Mouse (Mus musculus) stomach, postnatal 0 days (tissue): ENCODE measurements at regions not wholly inside any gene's neighbourhood (a gene's known extent, or its start where the extent isn't known, plus 50 kb on each side); places are given as distances from the start of the nearest gene placed in this dataset.

ENCODE experiments used
- CTCF ChIP-seq: IDR thresholded peaks from 2 replicates; pipeline ENCODE4 v1.5.1; 2016; ENCODE audit warnings: antibody characterized with exemption, low read depth, mild to moderate bottlenecking, moderate library complexity
- EP300 ChIP-seq: optimal IDR thresholded peaks from 2 replicates; pipeline ENCODE3; 2016; ENCODE audit warnings: antibody characterized with exemption

DNA sequence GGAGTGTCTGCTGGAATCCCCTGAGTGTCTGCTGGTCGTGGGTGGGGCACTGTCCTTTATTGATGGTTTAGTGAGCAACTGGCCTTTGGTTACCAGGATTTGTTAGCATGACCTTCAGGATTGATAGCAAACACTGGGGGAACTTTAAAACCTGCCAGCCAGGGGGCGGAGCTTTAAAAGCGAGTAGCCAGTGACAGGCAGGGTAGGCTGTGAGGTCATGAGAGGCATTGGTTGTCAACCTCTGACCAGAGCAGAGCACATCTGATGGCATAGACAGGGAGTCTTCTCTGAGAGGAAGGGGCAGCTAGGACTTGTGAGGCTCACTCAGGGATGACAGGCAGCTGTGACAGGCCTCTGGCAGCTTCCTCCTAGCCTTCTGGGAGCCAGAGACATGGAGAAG, 415.3 kb upstream of the Kcnab2 start:
- no peak for TF ChIP-seq CTCF
- TF ChIP-seq EP300: no peak
